Mouse (Mus musculus): ENCODE measurements around the gene Lhx8. TPM values are rescaled to one million over a fixed set of nuclear protein-coding genes. Genes with fewer than 3 reads are reported as not detected.

Lhx8 gene
- polyA plus RNA-seq, 1 experiment from 2014 or later = not detected

DNA sequence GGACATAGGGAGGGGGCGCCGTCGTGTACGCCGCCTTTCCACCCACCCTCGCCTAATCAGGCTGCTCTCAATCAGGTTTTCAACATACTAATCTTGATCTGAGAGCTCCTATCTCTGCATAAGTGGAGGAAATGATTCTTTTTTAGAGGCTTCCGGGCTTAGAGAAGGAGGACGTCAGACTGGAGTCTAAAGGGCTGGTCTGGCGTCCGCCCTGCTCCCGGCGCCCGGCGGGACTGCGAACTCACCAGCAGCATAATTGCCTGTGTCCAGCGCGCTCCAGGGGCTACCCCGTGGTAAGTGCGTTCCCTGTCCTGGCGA is 1.7 kb upstream of the Lhx8 start:
- ATAC-seq = no peak
- Histone ChIP-seq H3K4me1 (replicated peaks; ENCODE audit: control insufficient read depth, insufficient read depth, low read length) (peaks cover 8% of the 10 kb centered on the region; the same call in 1 of the 2 replicates), H3K4me3 (ENCODE audit: low read depth, low read length) (peak overlapping the region; percentile 31), H3K27ac (ENCODE audit: low read depth, low read length) (no peak overlapping the region), H3K27me3 (replicated peaks; ENCODE audit: control insufficient read depth, insufficient read depth, low read length) (peaks cover 92% of the 10 kb centered on the region), H3K36me3 (ENCODE audit: control insufficient read depth, insufficient read depth) (no peaks in the 10 kb centered on the region), H3K4me2 (replicated peaks; ENCODE audit: low read depth) (peak overlapping the region; percentile 58), H3K9me3 (ENCODE audit: control insufficient read depth) (no peaks in the 10 kb centered on the region), H3K9ac (ENCODE audit: low read depth, low read length) (no peak overlapping the region)
- under 1% methylated on average over 20 of the region's 20 CpGs for WGBS
- no peak for TF ChIP-seq CTCF (IDR thresholded peaks at IDR 0.05; ENCODE audit: low read depth)

DNA sequence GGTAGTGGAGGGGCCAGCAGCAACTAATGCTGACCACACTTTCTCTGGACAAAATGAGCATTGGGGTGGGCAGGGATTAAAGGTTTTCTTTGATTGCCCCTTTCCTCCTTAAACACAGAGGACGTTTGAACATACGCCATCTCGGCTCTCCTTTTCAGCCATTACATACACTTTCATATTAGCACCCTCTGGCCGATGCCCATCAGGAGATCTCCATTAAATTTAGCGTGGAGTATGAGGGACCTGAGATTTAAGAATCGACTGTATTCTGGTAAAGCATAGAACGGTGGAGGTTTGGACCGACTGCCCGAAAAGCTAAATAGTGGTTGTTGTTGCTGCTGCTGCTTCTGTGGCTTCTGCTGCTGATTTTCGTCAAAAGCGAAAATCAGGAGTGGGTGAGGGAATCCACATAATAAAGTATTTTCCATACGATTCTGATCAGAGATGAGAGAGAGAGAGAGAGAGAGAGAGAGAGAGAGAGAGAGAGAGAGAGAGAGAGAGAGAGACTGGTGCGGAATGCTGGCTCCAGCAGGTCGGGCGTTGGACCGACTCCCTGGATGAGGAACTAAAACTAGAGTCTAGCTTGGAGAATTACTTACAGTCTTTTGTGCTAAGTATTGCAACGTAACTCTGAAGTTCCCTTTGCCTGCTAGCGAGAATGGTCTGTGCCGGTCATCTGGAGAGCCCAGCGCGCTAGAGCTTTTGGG is 1.2 kb upstream of the Lhx8 start:
- Histone ChIP-seq H3K9me3 (ENCODE audit: control insufficient read depth) (no peaks in the 10 kb centered on the region), H3K27ac (ENCODE audit: low read depth, low read length) (no peak overlapping the region), H3K4me3 (ENCODE audit: low read depth, low read length) (peak overlapping the region; percentile 31), H3K9ac (ENCODE audit: low read depth, low read length) (no peak overlapping the region), H3K27me3 (replicated peaks; ENCODE audit: control insufficient read depth, insufficient read depth, low read length) (peaks cover 95% of the 10 kb centered on the region), H3K4me1 (replicated peaks; ENCODE audit: control insufficient read depth, insufficient read depth, low read length) (peaks cover 8% of the 10 kb centered on the region; the same call in 1 of the 2 replicates), H3K36me3 (ENCODE audit: control insufficient read depth, insufficient read depth) (no peaks in the 10 kb centered on the region), H3K4me2 (replicated peaks; ENCODE audit: low read depth) (peak overlapping the region; percentile 58)
- WGBS = 4% methylated on average over 21 of the region's 21 CpGs
- TF ChIP-seq CTCF (IDR thresholded peaks at IDR 0.05; ENCODE audit: low read depth) = no peak
- no peak for ATAC-seq

DNA sequence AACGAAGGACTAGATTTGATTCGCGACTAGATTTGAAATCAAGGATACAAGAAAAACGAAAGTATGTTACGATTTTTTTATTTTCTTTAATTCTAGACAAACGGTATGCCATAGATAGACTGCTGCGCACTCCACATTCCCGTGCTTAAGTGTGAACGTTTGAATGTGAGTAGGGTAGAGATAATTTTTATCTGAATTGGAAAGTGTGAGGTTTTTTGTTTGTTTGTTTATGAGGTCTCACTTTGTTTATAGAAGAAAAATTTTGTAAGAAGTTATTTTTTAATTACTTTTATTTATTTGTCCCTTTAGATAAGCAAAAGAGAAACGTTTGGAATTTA is 513 bp upstream of the Lhx8 start:
- no peak for ATAC-seq
- WGBS = 2% methylated on average over 10 of the region's 10 CpGs
- no peak overlapping the region for H3K27ac ChIP-seq (ENCODE audit: low read depth, low read length)
- no peak overlapping the region for H3K9ac ChIP-seq (ENCODE audit: low read depth, low read length)
- H3K9me3 ChIP-seq (ENCODE audit: control insufficient read depth) = no peaks in the 10 kb centered on the region
- H3K27me3 ChIP-seq (replicated peaks; ENCODE audit: control insufficient read depth, insufficient read depth, low read length) = peaks cover 96% of the 10 kb centered on the region
- H3K4me1 ChIP-seq (replicated peaks; ENCODE audit: control insufficient read depth, insufficient read depth, low read length) = peaks cover 8% of the 10 kb centered on the region; the same call in 1 of the 2 replicates
- no peak overlapping the region for H3K4me2 ChIP-seq (replicated peaks; ENCODE audit: low read depth)
- H3K36me3 ChIP-seq (ENCODE audit: control insufficient read depth, insufficient read depth) = no peaks in the 10 kb centered on the region
- no peak for TF ChIP-seq CTCF (IDR thresholded peaks at IDR 0.05; ENCODE audit: low read depth)
- peak overlapping the region; percentile 2; the same call in 1 of the 2 replicates for H3K4me3 ChIP-seq (ENCODE audit: low read depth, low read length)

DNA sequence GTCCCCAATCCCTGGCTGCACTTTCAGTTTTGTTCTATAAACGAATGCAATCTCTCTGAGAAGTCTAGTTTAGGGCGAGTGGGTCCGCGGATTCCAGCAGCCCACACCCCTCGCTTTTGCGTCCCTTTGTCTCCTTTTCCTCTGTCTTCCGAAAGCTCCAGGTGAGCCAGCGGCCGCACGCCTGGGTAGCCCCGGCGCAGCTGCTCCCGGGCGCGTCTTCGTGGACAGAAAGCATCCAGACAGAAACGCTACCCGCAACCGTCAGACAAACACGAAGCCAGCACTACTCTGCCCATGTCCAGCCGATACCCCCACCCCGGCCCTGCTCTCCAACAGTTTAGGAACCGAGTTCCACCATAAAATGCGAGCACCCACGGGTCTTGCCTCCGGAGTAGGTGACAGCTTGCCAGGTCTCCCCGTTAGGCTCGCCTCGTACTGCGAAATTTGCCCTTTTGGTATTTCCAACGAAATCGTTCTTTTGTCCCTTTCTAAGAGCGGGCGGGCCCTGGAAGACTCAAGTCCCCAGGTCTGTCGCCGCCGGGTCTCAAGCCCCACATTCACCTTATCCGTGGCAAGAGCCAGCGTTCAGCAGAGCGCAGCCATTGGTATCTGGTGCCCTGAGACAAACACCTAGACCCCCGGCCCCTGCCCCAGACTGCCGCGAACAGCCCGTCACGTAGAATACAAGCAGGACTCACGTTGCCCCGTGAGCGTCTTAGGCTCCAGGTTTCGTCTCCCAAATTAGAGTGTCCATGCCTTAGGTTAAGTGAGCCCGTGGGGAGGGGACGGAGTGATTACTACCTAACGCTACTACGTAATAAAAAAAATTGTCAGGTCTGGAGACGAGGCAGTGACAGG is 907 bp downstream of the Lhx8 start:
- peak overlapping the region; percentile 47 for H3K4me2 ChIP-seq (replicated peaks; ENCODE audit: low read depth)
- H3K27me3 ChIP-seq (replicated peaks; ENCODE audit: control insufficient read depth, insufficient read depth, low read length) = peaks cover 95% of the 10 kb centered on the region
- no peak overlapping the region for H3K27ac ChIP-seq (ENCODE audit: low read depth, low read length)
- no peaks in the 10 kb centered on the region for H3K9me3 ChIP-seq (ENCODE audit: control insufficient read depth)
- no peak overlapping the region for H3K9ac ChIP-seq (ENCODE audit: low read depth, low read length)
- peak overlapping the region; percentile 33 for H3K4me3 ChIP-seq (ENCODE audit: low read depth, low read length)
- 1% methylated on average over 54 of the region's 54 CpGs for WGBS
- H3K36me3 ChIP-seq (ENCODE audit: control insufficient read depth, insufficient read depth) = no peaks in the 10 kb centered on the region
- no peak for ATAC-seq
- TF ChIP-seq CTCF (IDR thresholded peaks at IDR 0.05; ENCODE audit: low read depth) = no peak
- peaks cover 8% of the 10 kb centered on the region; the same call in 1 of the 2 replicates for H3K4me1 ChIP-seq (replicated peaks; ENCODE audit: control insufficient read depth, insufficient read depth, low read length)

DNA sequence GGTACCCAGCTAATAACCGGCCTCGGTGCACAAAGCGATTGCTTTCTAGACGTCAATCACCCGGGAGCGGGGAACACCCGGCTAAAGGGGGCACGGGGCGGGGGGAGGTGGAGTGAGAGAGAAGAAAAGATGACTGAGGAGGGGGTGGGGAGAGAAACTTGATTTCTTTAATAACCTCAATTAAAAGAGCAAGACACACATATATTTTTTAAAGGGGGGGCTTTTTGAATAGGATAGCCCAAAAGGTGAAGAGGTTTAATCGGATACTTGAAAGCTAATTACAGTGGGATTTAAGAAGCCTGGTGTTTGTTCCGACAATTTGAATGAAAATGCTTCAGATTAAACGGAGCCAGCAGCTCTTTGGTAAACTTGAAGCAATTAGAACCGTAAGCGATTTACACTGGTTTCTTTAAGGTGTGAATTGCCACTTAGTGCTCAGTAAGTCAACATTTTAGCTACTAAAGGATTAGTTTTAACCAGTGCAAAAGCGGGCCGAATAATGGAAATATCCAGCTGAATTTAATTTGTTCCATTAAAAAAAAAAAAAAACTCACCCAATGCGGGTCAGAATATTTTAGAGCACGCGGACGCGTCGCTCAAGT is 1.6 kb downstream of the Lhx8 start:
- WGBS = under 1% methylated on average over 22 of the region's 22 CpGs
- H3K36me3 ChIP-seq (ENCODE audit: control insufficient read depth, insufficient read depth) = no peaks in the 10 kb centered on the region
- TF ChIP-seq CTCF (IDR thresholded peaks at IDR 0.05; ENCODE audit: low read depth) = no peak
- H3K4me3 ChIP-seq (ENCODE audit: low read depth, low read length) = peak overlapping the region; percentile 33
- H3K9ac ChIP-seq (ENCODE audit: low read depth, low read length) = no peak overlapping the region
- peaks cover 95% of the 10 kb centered on the region for H3K27me3 ChIP-seq (replicated peaks; ENCODE audit: control insufficient read depth, insufficient read depth, low read length)
- ATAC-seq = no peak
- H3K4me1 ChIP-seq (replicated peaks; ENCODE audit: control insufficient read depth, insufficient read depth, low read length) = peaks cover 8% of the 10 kb centered on the region; the same call in 1 of the 2 replicates
- H3K4me2 ChIP-seq (replicated peaks; ENCODE audit: low read depth) = peak overlapping the region; percentile 58
- H3K9me3 ChIP-seq (ENCODE audit: control insufficient read depth) = no peaks in the 10 kb centered on the region
- H3K27ac ChIP-seq (ENCODE audit: low read depth, low read length) = no peak overlapping the region
